Mouse (Mus musculus) C2C12 (cell line): ENCODE measurements around the gene Stum. TPM values are rescaled to one million over a fixed set of nuclear protein-coding genes. Genes with fewer than 3 reads are reported as not detected.

Experiments used
- H3K27me3 ChIP-seq: one replicate; pipeline ENCODE4 v1.6.1; 2011; ENCODE audit not compliant: control insufficient read depth, insufficient read depth, insufficient read length
- H3K36me3 ChIP-seq: one replicate; pipeline ENCODE4 v1.6.1; 2011; ENCODE audit not compliant: control insufficient read depth, insufficient read depth
- H3K4me3 ChIP-seq: one replicate; pipeline ENCODE4 v1.5.1; 2011; ENCODE audit warnings: mild to moderate bottlenecking, control low read depth; ENCODE audit not compliant: poor library complexity, insufficient read depth, severe bottlenecking
- H3K79me2 ChIP-seq: one replicate; pipeline ENCODE4 v1.6.1; 2011; ENCODE audit not compliant: control insufficient read depth, insufficient read depth
- H3K79me3 ChIP-seq: one replicate; pipeline ENCODE4 v1.6.1; 2011; ENCODE audit warnings: low read depth, control low read depth
- H3ac ChIP-seq: one replicate; pipeline ENCODE3; 2011; ENCODE audit warnings: low read depth; ENCODE audit not compliant: control insufficient read depth, insufficient read length
- CEBPB ChIP-seq: IDR thresholded peaks from one replicate; pipeline ENCODE4 v1.6.1; 2011; ENCODE audit warnings: low read depth, mild to moderate bottlenecking, control low read depth, moderate library complexity
- CTCF ChIP-seq: IDR thresholded peaks from one replicate; pipeline ENCODE4 v1.5.1; 2011; ENCODE audit not compliant: control insufficient read depth, insufficient read depth, insufficient read length
- FOSL1 ChIP-seq: IDR thresholded peaks from one replicate; pipeline ENCODE4 v1.8.0; 2011; ENCODE audit warnings: mild to moderate bottlenecking, low read length; ENCODE audit not compliant: poor library complexity, insufficient read depth, severe bottlenecking
- MAX ChIP-seq: IDR thresholded peaks from one replicate; pipeline ENCODE4 v1.6.1; 2011; ENCODE audit warnings: mild to moderate bottlenecking, control low read depth
- MYOD1 ChIP-seq: IDR thresholded peaks from one replicate; pipeline ENCODE4 v1.6.1; 2011; ENCODE audit warnings: low read depth; ENCODE audit not compliant: control insufficient read depth, insufficient read length
- MYOG ChIP-seq: IDR thresholded peaks from one replicate; pipeline ENCODE4 v1.6.1; 2011; ENCODE audit not compliant: control insufficient read depth, insufficient read length; ENCODE audit errors: extremely low read depth
- USF1 ChIP-seq: IDR thresholded peaks from one replicate; pipeline ENCODE4 v1.6.1; 2011; ENCODE audit warnings: low read depth, mild to moderate bottlenecking, control low read depth, moderate library complexity
- polyA plus RNA-seq: library from polyadenylated mRNA; unstranded; fragments of >200 nt; fragmentation: generic; extraction: Trizol; gene quantifications from one replicate; pipeline ENCODE4 v1.2.1, GENCODE M21; 2012; ENCODE audit warnings: missing spikeins

Gene Stum
- polyA plus RNA-seq, 1 experiment = not detected

DNA sequence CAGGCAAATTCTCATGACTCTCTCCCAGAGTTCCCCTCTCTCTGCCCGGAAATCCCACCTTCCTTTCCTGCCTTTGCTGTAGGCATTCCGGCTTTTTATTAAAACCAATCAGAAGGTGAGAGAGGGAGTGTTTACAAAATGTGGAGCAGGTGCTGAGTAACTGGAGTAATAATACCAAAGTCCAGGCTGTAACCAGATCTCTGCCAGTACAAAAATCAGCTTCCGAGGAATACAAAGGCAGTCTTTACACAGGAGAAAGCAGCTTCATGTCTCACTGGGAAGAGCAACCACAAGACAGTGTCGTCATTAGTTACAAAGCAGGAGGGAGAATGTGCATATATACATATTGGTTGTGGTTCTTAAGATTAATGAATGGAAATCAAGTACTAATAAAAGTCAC, 19.3 kb upstream of the Stum start:
- Histone ChIP-seq H3K79me3 (no peaks in the 10 kb centered on the region), H3K4me3 (no peak overlapping the region), H3K27me3 (peaks cover 15% of the 10 kb centered on the region), H3K79me2 (no peaks in the 10 kb centered on the region), H3K36me3 (no peaks in the 10 kb centered on the region), H3ac (no peak overlapping the region)
- TF ChIP-seq MYOD1 (no peak), CTCF (no peak), MYOG (no peak), FOSL1 (no peak), USF1 (no peak), MAX (no peak), CEBPB (no peak)

DNA sequence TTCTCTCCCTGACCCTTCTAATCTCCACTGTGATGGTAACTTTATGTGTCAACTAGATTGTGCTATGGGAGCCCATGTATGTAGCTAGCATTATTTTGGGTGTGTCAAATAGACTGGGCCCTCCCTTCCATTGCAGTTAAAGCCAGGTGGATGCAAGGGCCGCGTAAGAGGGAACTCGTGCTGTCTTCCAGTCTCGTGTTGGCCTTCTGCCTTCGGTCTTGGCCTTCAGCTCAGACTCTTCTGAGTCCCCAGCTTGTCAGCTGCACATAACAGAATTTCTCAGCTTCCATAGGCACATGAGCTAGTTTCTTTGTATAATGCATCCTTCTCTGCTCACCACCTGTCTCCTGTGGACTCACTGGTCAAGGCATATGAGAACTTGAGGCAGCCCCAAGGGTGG, 17.3 kb upstream of the Stum start:
- TF ChIP-seq MYOD1 = no peak
- Histone ChIP-seq H3ac (no peak overlapping the region), H3K79me2 (no peaks in the 10 kb centered on the region), H3K36me3 (no peaks in the 10 kb centered on the region), H3K79me3 (no peaks in the 10 kb centered on the region), H3K27me3 (peaks cover 15% of the 10 kb centered on the region), H3K4me3 (no peak overlapping the region)

DNA sequence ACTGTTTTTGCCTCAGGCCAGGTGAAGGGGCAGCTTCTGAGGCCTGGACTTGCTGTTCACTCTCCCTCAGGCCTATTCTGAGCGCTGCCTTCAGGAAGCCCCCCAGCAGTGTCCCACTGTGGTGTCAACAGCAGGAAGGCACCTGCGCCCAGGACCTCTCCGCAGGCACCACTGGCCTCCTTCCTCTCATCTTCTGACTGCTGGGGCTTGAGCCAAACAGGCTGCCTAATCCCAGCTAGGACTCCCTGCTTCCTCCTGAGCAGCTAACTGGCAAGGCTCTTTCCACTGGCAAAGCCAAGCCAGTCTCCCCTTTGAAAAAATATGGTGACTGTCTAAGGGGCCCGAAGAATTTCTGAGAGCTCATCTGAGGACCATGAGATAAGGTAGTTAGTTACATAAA, 16.9 kb upstream of the Stum start:
- TF ChIP-seq MYOD1 (no peak), MAX (no peak), CEBPB (no peak), CTCF (no peak), USF1 (no peak), FOSL1 (no peak), MYOG (no peak)
- Histone ChIP-seq H3ac (no peak overlapping the region), H3K36me3 (no peaks in the 10 kb centered on the region), H3K4me3 (no peak overlapping the region), H3K79me3 (no peaks in the 10 kb centered on the region), H3K79me2 (no peaks in the 10 kb centered on the region), H3K27me3 (peaks cover 15% of the 10 kb centered on the region)

DNA sequence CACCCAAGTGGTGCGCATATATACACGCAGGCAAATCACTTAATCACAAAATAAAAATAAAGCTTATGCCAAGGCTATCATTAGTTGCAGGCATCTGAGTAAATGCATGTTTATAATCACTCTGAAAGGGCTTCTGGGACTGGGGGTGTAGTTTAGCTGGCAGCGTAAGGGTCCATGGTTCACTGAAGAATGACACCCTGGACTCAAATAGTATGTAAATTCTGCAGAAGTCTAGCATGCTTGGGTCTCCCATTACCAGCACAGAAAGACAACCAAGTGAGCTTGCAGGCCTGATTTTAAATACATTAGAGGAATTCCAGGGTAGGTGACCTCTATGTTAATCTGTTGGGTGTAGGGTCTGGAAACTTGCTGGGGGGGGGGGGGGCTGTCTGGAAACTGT, 16.5 kb upstream of the Stum start:
- no peaks in the 10 kb centered on the region for H3K79me3 ChIP-seq
- H3K79me2 ChIP-seq = no peaks in the 10 kb centered on the region
- no peak overlapping the region for H3ac ChIP-seq
- H3K36me3 ChIP-seq = no peaks in the 10 kb centered on the region
- H3K4me3 ChIP-seq = no peak overlapping the region
- TF ChIP-seq MYOD1 (no peak), MAX (no peak), CEBPB (no peak), CTCF (no peak), FOSL1 (no peak), USF1 (no peak), MYOG (no peak)
- peaks cover 15% of the 10 kb centered on the region for H3K27me3 ChIP-seq

DNA sequence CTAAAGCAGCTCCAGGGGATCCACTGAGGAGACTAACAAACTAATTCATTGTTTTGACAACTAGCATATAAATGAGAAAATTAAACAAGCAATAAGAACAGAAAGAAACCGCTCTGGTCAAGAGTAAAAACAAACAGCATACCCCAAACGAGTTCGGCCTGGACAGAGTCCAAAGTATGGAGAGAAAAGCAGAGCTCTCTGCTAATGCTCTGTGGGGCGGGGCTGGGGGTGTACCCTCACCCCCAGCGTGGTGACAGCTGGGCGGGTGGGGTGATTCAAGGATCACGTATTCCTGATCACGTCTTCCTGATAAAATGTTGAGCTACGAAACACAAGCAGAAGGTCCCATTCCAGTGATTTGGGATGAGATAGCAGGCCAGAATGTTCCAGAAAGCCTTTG, 9.5 kb upstream of the Stum start:
- Histone ChIP-seq H3K79me2 (no peaks in the 10 kb centered on the region), H3K4me3 (no peak overlapping the region), H3K27me3 (peaks cover 19% of the 10 kb centered on the region), H3K36me3 (no peaks in the 10 kb centered on the region), H3K79me3 (no peaks in the 10 kb centered on the region), H3ac (no peak overlapping the region)
- TF ChIP-seq MYOD1 = no peak
- TF ChIP-seq FOSL1 = no peak
- TF ChIP-seq MAX = no peak
- no peak for TF ChIP-seq MYOG

DNA sequence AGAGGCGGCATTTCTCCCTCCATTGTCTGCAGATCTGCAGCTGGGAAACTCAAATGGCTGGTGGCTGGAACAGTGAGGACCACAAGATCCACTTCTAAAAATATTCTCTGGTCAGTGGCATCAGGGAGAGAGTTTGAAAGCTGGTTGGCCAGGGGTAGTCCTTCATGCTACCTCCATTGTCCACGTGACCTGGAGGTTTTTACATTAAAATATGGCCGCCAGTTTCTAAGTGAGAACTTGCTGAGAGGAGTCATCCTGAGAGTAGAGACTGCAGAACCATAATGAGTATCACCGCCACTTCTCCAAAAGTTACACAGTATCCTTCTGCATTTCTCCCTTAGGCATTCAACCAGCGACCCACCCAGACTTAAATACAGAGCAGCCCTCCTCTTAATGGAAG, 2.0 kb upstream of the Stum start:
- peaks cover 45% of the 10 kb centered on the region for H3K27me3 ChIP-seq
- TF ChIP-seq MYOG = no peak
- TF ChIP-seq MYOD1 = no peak
- TF ChIP-seq CTCF = no peak
- TF ChIP-seq MAX = no peak
- TF ChIP-seq FOSL1 = no peak
- TF ChIP-seq CEBPB = no peak
- no peak for TF ChIP-seq USF1

More for the DNA sequence above, 2.0 kb upstream of the Stum start:
- Histone ChIP-seq H3K79me3 (no peaks in the 10 kb centered on the region), H3K79me2 (no peaks in the 10 kb centered on the region), H3K4me3 (no peak overlapping the region), H3ac (no peak overlapping the region), H3K36me3 (no peaks in the 10 kb centered on the region)
